Mouse (Mus musculus): Measurements from ENCODE around the gene Rhou.

DNA sequence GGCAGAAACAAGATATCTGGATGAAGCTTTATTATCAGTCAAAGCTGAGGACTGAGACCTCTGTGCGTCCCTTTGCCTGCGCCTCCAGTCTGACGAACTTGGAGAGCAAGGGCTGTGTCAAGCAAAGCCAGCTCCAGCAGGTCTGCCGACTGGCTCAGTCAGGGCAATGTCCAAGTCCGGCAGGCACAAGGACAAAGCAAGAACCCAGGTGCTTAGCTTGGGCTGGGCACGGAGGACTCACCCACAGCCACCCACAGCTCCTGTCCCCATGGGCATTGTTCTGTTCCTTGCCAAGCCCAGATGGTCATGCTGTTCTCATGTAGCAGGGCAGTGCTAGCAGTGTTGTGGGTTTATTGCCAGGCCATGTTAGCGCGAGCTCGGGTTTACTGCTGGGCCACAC is 8.5 kb upstream of the Rhou start:
- no peak for TF ChIP-seq POLR2A (IDR thresholded peaks at IDR 0.05; ENCODE audit: low read depth, low read length)
- TF ChIP-seq TCF12 (IDR thresholded peaks at IDR 0.05; ENCODE audit: low read depth, low read length), result no peak
- no peak for TF ChIP-seq USF1 (IDR thresholded peaks at IDR 0.05; ENCODE audit: low read depth, low read length)
- no peak for TF ChIP-seq EP300 (IDR thresholded peaks at IDR 0.05; ENCODE audit: low read length)
- TF ChIP-seq JUN (IDR thresholded peaks at IDR 0.05; ENCODE audit: insufficient read depth, low read depth, low read length), result no peak
- no peak for TF ChIP-seq ZMIZ1 (IDR thresholded peaks at IDR 0.05; ENCODE audit: low read depth, low read length)
- no peak for TF ChIP-seq CTCF (conservative IDR thresholded peaks at IDR 0.05 in 1 of 2, IDR thresholded peaks at IDR 0.05 in 1 of 2; ENCODE audit: low read depth in 2 of 2, low read length in 2 of 2)
- TF ChIP-seq RAD21 (IDR thresholded peaks at IDR 0.05; ENCODE audit: low read depth, low read length), result no peak
- no peak for TF ChIP-seq TBP (conservative IDR thresholded peaks at IDR 0.05; ENCODE audit: low read depth, low read length)
- TF ChIP-seq ZKSCAN1 (IDR thresholded peaks at IDR 0.05; ENCODE audit: borderline replicate concordance, low read depth, low read length), result no peak
- TF ChIP-seq ELF1 (IDR thresholded peaks at IDR 0.05; ENCODE audit: low read depth, low read length), result no peak

All from CH12.LX (cell line).